Mouse (Mus musculus) liver, embryonic 14.5 days (tissue): ENCODE results near the gene 1700029P11Rik. TPM values are rescaled to one million over a fixed set of nuclear protein-coding genes. Genes with fewer than 3 reads are reported as not detected.

Experiments used
- ATAC-seq: fragments of 200-750 bp; cut with Nextera tagmentation; 2 replicates; pipeline ENCODE4 v1.8.0; 2017; ENCODE audit warnings: moderate number of reproducible peaks, mild to moderate bottlenecking, moderate library complexity; ENCODE audit not compliant: insufficient read depth
- DNase-seq, 3 experiments: peaks; one replicate each; pipeline ENCODE4 v3.0.0-alpha.2; 2012 to 2013; ENCODE audit warnings: low read depth in 3 of 3, low spot score in 3 of 3
- H3K27ac ChIP-seq: fragments of 300-500 bp; sonication (generic); 2 replicates; pipeline ENCODE4 v1.5.1; 2014; ENCODE audit warnings: moderate library complexity, mild to moderate bottlenecking, control low read depth, inconsistent platforms
- H3K27me3 ChIP-seq: fragments of 300-500 bp; sonication (generic); 2 replicates; pipeline ENCODE4 v1.6.1; 2014; ENCODE audit warnings: mild to moderate bottlenecking, low read length, moderate library complexity; ENCODE audit not compliant: control insufficient read depth, insufficient read depth
- H3K36me3 ChIP-seq: fragments of 300-500 bp; sonication (generic); replicated peaks from 2 replicates; pipeline ENCODE4 v1.6.1; 2014; ENCODE audit warnings: low read depth; ENCODE audit not compliant: control insufficient read depth, insufficient read depth
- H3K4me1 ChIP-seq, 2 experiments: fragments of 200-500 bp in 1 of 2; fragments of 300-500 bp in 1 of 2; sonication (generic) in 1 of 2; replicated peaks; 2 replicates each; pipeline ENCODE4 v1.6.1; 2012 to 2014; ENCODE audit warnings: antibody characterized with exemption in 1 of 2, inconsistent platforms in 1 of 2, low read length in 1 of 2; ENCODE audit not compliant: control insufficient read depth in 2 of 2, insufficient read depth in 2 of 2
- H3K4me2 ChIP-seq: fragments of 300-500 bp; sonication (generic); 2 replicates; pipeline ENCODE4 v1.6.1; 2014; ENCODE audit warnings: low read depth, mild to moderate bottlenecking, control low read depth, moderate library complexity
- H3K4me3 ChIP-seq, 2 experiments: fragments of 200-500 bp in 1 of 2; fragments of 300-500 bp in 1 of 2; sonication (generic) in 1 of 2; 2 replicates each; pipeline ENCODE4 v1.5.1; 2012 to 2014; ENCODE audit warnings: low read depth in 2 of 2, low read length in 2 of 2, mild to moderate bottlenecking in 2 of 2, control low read depth in 1 of 2, inconsistent platforms in 1 of 2, moderate library complexity in 1 of 2; ENCODE audit not compliant: insufficient read depth in 1 of 2
- H3K9ac ChIP-seq: fragments of 300-500 bp; sonication (generic); replicated peaks from 2 replicates; pipeline ENCODE4 v1.6.1; 2014; ENCODE audit warnings: mild to moderate bottlenecking, control low read depth, moderate library complexity
- H3K9me3 ChIP-seq: fragments of 300-500 bp; sonication (generic); 2 replicates; pipeline ENCODE4 v1.6.1; 2016; ENCODE audit warnings: low read length, mixed read lengths; ENCODE audit not compliant: control insufficient read depth
- CTCF ChIP-seq: IDR thresholded peaks from 2 replicates; pipeline ENCODE4 v1.5.1; 2016; ENCODE audit warnings: antibody characterized with exemption, low read depth, control low read depth
- EP300 ChIP-seq: IDR thresholded peaks from 2 replicates; pipeline ENCODE4 v1.6.1; 2016; ENCODE audit warnings: antibody characterized with exemption, low read depth
- WGBS: fragments of 180-500 bp; shearing (Covaris S2); extraction: QIAGEN DNeasy Blood & Tissue Kit; methylation state at CpG from one replicate; pipeline ENCODE4 v1.1.7; 2014; ENCODE audit not compliant: insufficient replicate concordance; 5-methylcytosine and 5-hydroxymethylcytosine counted together
- polyA plus RNA-seq, 2 experiments: library from polyadenylated mRNA; depleted of rRNA in 1 of 2; stranded (reverse) in 1 of 2; unstranded in 1 of 2; fragments of >200 nt; fragmentation: Nextera tagmentation in 1 of 2; extraction: Ambion mirVana in 1 of 2; gene quantifications; 2 replicates each; pipeline versions ENCODE4 v1.2.1 to v1.2.3; 2012 to 2014

Gene 1700029P11Rik
- polyA plus RNA-seq, 2 experiments: not detected

DNA sequence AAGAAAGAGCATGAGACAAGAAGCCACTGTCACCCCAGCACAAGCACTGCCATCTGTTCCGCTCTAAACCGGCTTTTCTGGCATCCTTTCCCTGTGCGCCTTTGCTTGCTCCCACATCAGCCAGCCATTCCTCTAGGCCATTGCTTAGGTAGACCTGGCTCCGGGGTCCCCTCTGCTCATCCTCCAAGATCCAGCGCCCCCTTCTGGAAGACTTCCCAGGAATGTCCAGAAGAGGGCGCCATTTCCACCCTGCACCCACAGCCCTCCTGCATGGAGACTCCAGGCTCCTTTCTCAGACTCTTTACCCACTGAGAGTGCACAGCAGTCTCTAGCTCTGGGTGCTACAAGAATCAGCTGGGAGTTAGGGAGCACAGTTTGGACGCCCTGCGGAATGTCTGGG lies 23.9 kb upstream of the 1700029P11Rik start:
- peak; percentile 95 for TF ChIP-seq CTCF
- TF ChIP-seq EP300: no peak
- H3K36me3 ChIP-seq: peaks cover 4% of the 10 kb centered on the region
- H3K4me3 ChIP-seq: no peak overlapping the region
- H3K27me3 ChIP-seq: no peaks in the 10 kb centered on the region
- ATAC-seq: no peak
- H3K27ac ChIP-seq: no peak overlapping the region
- H3K4me2 ChIP-seq: no peak overlapping the region
- WGBS: 61% methylated on average over 8 of the region's 8 CpGs
- no peaks in the 10 kb centered on the region for H3K9me3 ChIP-seq
- H3K9ac ChIP-seq: no peak overlapping the region
- peak in 1 of 3 experiments; percentile 39 for DNase-seq
- peaks cover 7 to 12% of the 10 kb centered on the region in 2 experiments for H3K4me1 ChIP-seq

DNA sequence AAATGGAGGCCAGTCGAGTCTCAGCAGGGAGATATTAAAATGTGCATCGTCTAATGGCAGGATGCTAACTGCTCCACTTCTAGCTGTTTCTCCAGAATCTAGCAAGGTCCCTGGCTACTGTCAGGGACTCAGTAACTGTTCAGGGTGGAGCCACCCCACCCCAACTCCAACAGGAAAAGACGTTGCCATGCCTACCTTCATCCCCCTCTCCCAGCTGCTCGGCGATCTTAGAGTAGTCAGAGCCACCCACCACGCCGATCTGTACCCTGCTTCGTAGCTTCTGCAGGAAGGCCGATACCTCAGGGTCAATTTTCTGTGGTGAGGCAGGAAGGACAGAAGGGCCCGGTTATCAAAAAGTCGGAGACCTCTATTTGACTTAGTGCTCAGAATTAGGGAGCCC lies 22.7 kb upstream of the 1700029P11Rik start:
- ATAC-seq (no peak), DNase-seq (no peak)
- H3K9me3 ChIP-seq: no peaks in the 10 kb centered on the region
- H3K4me3 ChIP-seq: no peak overlapping the region
- H3K27ac ChIP-seq: no peak overlapping the region
- H3K27me3 ChIP-seq: no peaks in the 10 kb centered on the region
- H3K4me1 ChIP-seq: peaks cover 8 to 15% of the 10 kb centered on the region in 2 experiments
- H3K4me2 ChIP-seq: no peak overlapping the region
- WGBS: 75% methylated on average over 11 of the region's 11 CpGs
- no peak overlapping the region for H3K9ac ChIP-seq
- TF ChIP-seq CTCF (no peak), EP300 (no peak)
- H3K36me3 ChIP-seq: peaks cover 4% of the 10 kb centered on the region

DNA sequence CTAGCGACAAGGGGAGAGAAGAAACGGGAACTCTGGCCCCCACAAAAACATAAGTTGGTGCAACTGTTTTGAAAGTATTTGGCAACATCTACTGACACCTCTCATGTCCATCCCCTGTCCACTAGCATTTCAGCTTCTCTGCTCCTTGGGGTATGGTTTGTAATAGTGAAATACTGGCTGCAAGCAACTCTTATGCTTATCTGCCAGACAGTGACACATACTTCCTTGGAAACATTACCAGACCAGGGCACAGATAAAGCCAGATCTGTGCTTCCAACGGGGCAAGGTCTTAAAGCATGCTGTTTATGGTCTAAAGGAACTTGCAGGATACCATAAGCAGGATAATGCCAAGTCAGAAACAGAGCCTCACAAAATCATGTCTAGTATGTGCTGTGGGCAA lies 21.4 kb upstream of the 1700029P11Rik start:
- Histone ChIP-seq H3K36me3 (peaks cover 4% of the 10 kb centered on the region), H3K27me3 (no peaks in the 10 kb centered on the region), H3K4me1 (peaks cover 8 to 15% of the 10 kb centered on the region in 2 experiments), H3K9me3 (no peaks in the 10 kb centered on the region), H3K4me3 (no peak overlapping the region), H3K27ac (no peak overlapping the region), H3K4me2 (peak overlapping the region; percentile 100), H3K9ac (no peak overlapping the region; the same call in 1 of the 2 replicates)
- DNase-seq (no peak), ATAC-seq (no peak)
- TF ChIP-seq CTCF (no peak), EP300 (0 out of 2 replicates have a peak, but pooled peaks have one; percentile 12)
- 47% methylated on average over 3 of the region's 3 CpGs for WGBS

DNA sequence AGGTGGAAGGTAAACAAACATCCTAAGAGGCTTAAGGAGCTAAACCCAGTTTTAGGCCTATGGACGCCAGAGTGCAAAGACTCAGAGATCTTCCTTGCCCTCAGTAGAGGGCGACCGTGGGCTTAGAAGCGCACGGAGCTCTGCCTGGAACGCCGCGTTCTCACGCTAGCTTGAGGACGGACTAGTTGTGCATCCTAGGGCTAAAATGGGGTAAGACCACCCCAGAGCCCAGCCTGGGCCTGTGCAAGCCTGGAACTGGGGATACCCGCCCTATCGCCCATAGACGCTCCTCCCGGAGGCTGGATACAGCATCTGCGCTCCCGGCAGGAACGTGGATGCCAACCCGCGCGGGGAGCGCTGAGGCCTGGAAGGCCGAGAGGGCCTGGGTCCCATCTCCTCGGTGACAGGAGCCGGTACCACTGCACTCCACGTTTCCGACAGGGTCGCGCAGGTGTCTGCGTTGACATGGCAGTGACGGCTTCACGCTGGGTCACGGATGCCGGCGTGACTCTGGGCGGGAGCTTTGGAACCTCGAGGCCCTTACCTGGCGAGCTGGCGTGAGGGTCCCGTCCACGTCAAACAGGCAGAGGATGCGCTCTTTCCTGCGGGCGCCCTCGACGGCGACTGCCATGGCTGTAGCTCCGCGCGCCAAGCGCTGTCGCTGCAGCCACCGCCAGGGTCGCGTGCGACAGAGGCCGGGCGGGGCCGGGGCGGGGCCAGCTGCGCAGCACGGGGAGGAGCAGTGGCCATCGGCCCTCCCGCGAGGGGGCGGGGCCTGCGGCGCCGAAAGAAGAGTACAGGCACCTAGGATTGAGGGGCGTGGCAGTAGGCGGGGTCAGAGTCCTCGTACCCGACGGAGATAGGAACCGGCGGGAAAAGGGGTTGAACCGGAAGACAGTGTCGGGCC lies 19.9 kb upstream of the 1700029P11Rik start, which contains the start of gene Pmm1:
Gene Pmm1, minus strand, starts transcription at position 760 of the 907 bp plus-strand sequence.
- H3K9ac ChIP-seq: peak within 1 kb of the TSS; percentile 76
- H3K4me3 ChIP-seq: peak within 1 kb of the TSS; percentile 69 to 84
- peak within 1 kb of the TSS; percentile 73 for H3K27ac ChIP-seq
- WGBS: under 1% methylated on average over 77 of the region's 77 CpGs
- TF ChIP-seq EP300: no peak
- peak; percentile 94 for TF ChIP-seq CTCF
- DNase-seq: peak; percentile 97 to 98 (median 98)
- peak; percentile 98 for ATAC-seq
- no peaks in the 10 kb centered on the region for H3K36me3 ChIP-seq
- peaks cover 8 to 15% of the 10 kb centered on the region in 2 experiments for H3K4me1 ChIP-seq
- no peaks in the 10 kb centered on the region for H3K27me3 ChIP-seq
- H3K9me3 ChIP-seq: no peaks in the 10 kb centered on the region
- H3K4me2 ChIP-seq: peak within 1 kb of the TSS; percentile 100

DNA sequence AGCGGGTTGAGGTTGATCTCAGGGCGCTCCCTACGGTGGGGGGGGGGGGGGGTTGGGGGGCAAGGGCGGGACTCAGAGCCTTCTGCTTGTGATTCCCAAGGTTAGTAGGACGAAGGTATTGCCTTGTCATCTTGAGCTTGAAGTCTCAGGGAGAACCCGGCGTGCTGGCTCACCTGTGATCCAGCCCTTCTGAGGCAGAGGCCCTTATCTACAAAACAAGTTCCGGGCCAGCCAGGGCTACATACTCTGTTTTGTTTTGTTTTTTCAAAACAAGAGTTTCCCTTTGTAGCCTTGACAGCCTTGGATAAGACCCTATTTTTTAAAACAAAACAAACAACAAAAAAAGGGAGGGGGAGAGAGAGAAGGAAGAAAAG lies 19.3 kb upstream of the 1700029P11Rik start:
- H3K4me1 ChIP-seq: peaks cover 8 to 15% of the 10 kb centered on the region in 2 experiments
- no peaks in the 10 kb centered on the region for H3K36me3 ChIP-seq
- peak overlapping the region; percentile 59 for H3K27ac ChIP-seq
- H3K9ac ChIP-seq: peak overlapping the region; percentile 59
- H3K9me3 ChIP-seq: no peaks in the 10 kb centered on the region
- peak in 1 of 3 experiments; percentile 54 for DNase-seq
- no peaks in the 10 kb centered on the region for H3K27me3 ChIP-seq
- peak overlapping the region; percentile 64 to 84 for H3K4me3 ChIP-seq
- TF ChIP-seq CTCF (no peak), EP300 (no peak)
- ATAC-seq: peak; percentile 66
- peak overlapping the region; percentile 100 for H3K4me2 ChIP-seq
- under 1% methylated on average over 6 of the region's 8 CpGs for WGBS
